Mouse (Mus musculus): ENCODE measurements around the gene Mlx. TPM values are rescaled to one million over a fixed set of nuclear protein-coding genes. Genes with fewer than 3 reads are reported as not detected.

Gene Mlx
- polyA plus RNA-seq, 1 experiment, result 53.8 TPM

- Histone ChIP-seq H3K4me1 (ENCODE audit: control insufficient read depth, insufficient read depth, low read length) (no peaks in the 10 kb centered on the region), H3K27ac (ENCODE audit: insufficient read depth, low read depth, low read length) (no peak overlapping the region), H3K4me3 (ENCODE audit: insufficient read depth, low read length) (no peak overlapping the region)
- TF ChIP-seq POLR2A (IDR thresholded peaks at IDR 0.05; ENCODE audit: borderline replicate concordance, low read depth, low read length), result no peak
- TF ChIP-seq CTCF (IDR thresholded peaks at IDR 0.05; ENCODE audit: low read depth, low read length), result no peak
Measured at GRCm38 (mm10) chr11:101055418-101055817, 31.7 kb upstream of the Mlx start.

GRCm38 (mm10) chr11:101056885-101057284 is 30.2 kb upstream of the Mlx start:
- no peak overlapping the region for H3K4me3 ChIP-seq (ENCODE audit: insufficient read depth, low read length)
- H3K4me1 ChIP-seq (ENCODE audit: control insufficient read depth, insufficient read depth, low read length), result no peaks in the 10 kb centered on the region
- H3K27ac ChIP-seq (ENCODE audit: insufficient read depth, low read depth, low read length), result no peak overlapping the region
- no peak for TF ChIP-seq POLR2A (IDR thresholded peaks at IDR 0.05; ENCODE audit: borderline replicate concordance, low read depth, low read length)

- TF ChIP-seq CTCF (IDR thresholded peaks at IDR 0.05; ENCODE audit: low read depth, low read length) (peak; percentile 83), POLR2A (IDR thresholded peaks at IDR 0.05; ENCODE audit: borderline replicate concordance, low read depth, low read length) (no peak)
- Histone ChIP-seq H3K4me3 (ENCODE audit: insufficient read depth, low read length) (no peak overlapping the region), H3K27ac (ENCODE audit: insufficient read depth, low read depth, low read length) (no peak overlapping the region), H3K4me1 (ENCODE audit: control insufficient read depth, insufficient read depth, low read length) (peaks cover under 1% of the 10 kb centered on the region; the same call in 1 of the 2 replicates)
Measured at GRCm38 (mm10) chr11:101057860-101058259, 29.2 kb upstream of the Mlx start.

DNA sequence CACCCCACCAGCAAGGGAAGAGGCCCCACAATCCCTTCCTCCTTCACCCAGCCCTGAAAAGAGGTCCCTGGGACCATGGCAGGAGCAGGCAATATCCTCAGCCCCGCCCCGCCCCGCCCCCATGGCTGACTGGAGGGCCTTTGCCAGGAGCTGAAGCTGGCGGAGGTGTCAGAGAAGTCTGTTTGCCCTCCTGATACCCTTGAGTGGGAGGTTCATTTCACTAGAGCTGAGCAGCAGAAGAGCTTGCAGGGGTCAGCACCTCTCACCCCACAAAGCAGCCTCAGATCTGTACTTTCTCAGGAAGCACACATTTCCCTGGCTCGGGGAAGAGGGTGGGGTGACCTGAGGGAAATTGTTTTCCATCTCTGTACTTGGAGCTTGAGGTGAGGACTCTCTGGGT is 28.4 kb upstream of the Mlx start:
- Histone ChIP-seq H3K27ac (ENCODE audit: insufficient read depth, low read depth, low read length) (no peak overlapping the region), H3K4me1 (ENCODE audit: control insufficient read depth, insufficient read depth, low read length) (peaks cover 4% of the 10 kb centered on the region; the same call in 1 of the 2 replicates), H3K4me3 (ENCODE audit: insufficient read depth, low read length) (no peak overlapping the region)
- TF ChIP-seq CTCF (IDR thresholded peaks at IDR 0.05; ENCODE audit: low read depth, low read length) (no peak), POLR2A (IDR thresholded peaks at IDR 0.05; ENCODE audit: borderline replicate concordance, low read depth, low read length) (no peak)

GRCm38 (mm10) chr11:101059473-101059872 is 27.6 kb upstream of the Mlx start:
- peaks cover 4% of the 10 kb centered on the region; the same call in 1 of the 2 replicates for H3K4me1 ChIP-seq (ENCODE audit: control insufficient read depth, insufficient read depth, low read length)
- TF ChIP-seq CTCF (IDR thresholded peaks at IDR 0.05; ENCODE audit: low read depth, low read length), result no peak
- TF ChIP-seq POLR2A (IDR thresholded peaks at IDR 0.05; ENCODE audit: borderline replicate concordance, low read depth, low read length), result no peak
- no peak overlapping the region for H3K4me3 ChIP-seq (ENCODE audit: insufficient read depth, low read length)
- H3K27ac ChIP-seq (ENCODE audit: insufficient read depth, low read depth, low read length), result no peak overlapping the region

DNA sequence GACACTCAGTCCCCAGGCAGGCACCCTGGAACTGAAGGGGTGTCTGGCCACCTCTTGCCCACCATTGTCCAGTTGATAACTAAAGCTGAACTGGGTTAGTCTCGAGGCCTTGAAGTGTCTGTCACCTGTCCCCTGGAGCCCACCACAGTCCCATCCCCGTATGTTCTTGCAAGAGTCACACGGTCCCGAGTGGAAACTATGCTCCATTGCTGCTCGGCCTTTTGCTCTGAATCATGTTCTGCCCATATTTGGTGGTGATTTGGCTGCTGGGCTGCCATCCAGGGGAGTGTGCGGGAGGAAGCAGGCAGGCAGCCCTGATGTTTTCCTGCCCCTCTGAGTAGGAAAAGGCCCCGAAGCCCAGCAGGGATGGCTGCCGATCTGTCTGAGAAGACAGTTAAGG is 27.0 kb upstream of the Mlx start:
- Histone ChIP-seq H3K4me3 (ENCODE audit: insufficient read depth, low read length) (no peak overlapping the region), H3K27ac (ENCODE audit: insufficient read depth, low read depth, low read length) (no peak overlapping the region), H3K4me1 (ENCODE audit: control insufficient read depth, insufficient read depth, low read length) (peaks cover 4% of the 10 kb centered on the region; the same call in 1 of the 2 replicates)
- TF ChIP-seq CTCF (IDR thresholded peaks at IDR 0.05; ENCODE audit: low read depth, low read length) (no peak), POLR2A (IDR thresholded peaks at IDR 0.05; ENCODE audit: borderline replicate concordance, low read depth, low read length) (no peak)

DNA sequence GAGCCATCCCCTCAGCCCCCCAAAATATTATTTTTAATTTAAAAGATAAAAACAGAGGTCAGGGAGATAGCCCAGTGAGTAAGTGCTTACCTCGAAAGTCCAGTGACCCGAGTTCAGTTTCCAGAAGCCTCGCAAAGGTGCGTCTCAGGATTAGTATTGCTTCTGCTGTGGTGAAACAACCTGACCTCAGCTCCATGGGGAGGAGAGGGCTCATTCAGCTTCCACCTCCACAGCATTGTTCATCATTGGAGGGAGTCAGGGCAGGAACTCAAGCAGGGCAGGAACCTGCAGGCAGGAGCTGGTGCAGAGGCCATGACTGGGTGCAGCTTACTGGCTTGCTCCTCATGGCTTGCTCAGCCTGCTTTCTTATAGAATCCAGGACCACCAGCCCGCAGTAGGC is 26.0 kb upstream of the Mlx start:
- H3K4me3 ChIP-seq (ENCODE audit: insufficient read depth, low read length), result no peak overlapping the region
- peaks cover 4% of the 10 kb centered on the region; the same call in 1 of the 2 replicates for H3K4me1 ChIP-seq (ENCODE audit: control insufficient read depth, insufficient read depth, low read length)
- TF ChIP-seq POLR2A (IDR thresholded peaks at IDR 0.05; ENCODE audit: borderline replicate concordance, low read depth, low read length), result no peak
- no peak for TF ChIP-seq CTCF (IDR thresholded peaks at IDR 0.05; ENCODE audit: low read depth, low read length)
- H3K27ac ChIP-seq (ENCODE audit: insufficient read depth, low read depth, low read length), result no peak overlapping the region

DNA sequence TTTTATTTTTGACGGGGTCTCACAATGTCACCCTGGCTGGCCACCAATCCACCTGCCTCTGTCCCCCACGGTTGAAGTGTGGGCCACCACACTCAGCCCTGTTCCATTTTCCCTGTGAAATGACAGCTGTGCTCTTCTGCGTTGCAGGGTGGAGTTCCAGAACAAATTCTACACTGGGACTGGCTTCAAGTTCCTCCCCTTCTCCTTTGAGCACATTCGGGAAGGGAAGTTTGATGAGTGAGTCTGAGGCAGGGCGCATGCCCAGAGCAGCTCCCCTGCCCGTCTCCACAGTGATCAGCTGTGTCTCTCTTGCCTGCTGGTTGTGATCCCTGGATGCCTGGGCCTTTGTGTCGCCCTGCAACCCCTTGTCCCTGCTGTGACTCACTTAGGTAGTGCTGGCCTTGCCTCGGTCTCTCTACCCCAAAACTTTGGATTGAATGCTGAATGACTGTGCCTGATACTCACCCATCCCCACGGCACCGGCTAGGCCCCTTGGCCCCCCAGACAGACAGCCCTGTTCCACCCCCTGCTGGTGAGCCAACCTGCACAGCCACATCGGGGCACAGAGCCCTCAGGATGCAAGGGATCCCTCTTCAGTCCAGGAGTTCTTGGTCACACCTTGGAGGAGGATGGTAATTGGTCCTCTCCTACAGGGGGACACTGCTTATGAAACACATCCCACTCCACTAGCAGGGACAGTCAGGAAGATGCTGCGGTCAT is 24.8 kb upstream of the Mlx start:
- peaks cover 6% of the 10 kb centered on the region; the same call in 1 of the 2 replicates for H3K4me1 ChIP-seq (ENCODE audit: control insufficient read depth, insufficient read depth, low read length)
- no peak for TF ChIP-seq CTCF (IDR thresholded peaks at IDR 0.05; ENCODE audit: low read depth, low read length)
- TF ChIP-seq POLR2A (IDR thresholded peaks at IDR 0.05; ENCODE audit: borderline replicate concordance, low read depth, low read length), result no peak
- no peak overlapping the region for H3K4me3 ChIP-seq (ENCODE audit: insufficient read depth, low read length)
- H3K27ac ChIP-seq (ENCODE audit: insufficient read depth, low read depth, low read length), result no peak overlapping the region

- TF ChIP-seq CTCF (IDR thresholded peaks at IDR 0.05; ENCODE audit: low read depth, low read length) (no peak), POLR2A (IDR thresholded peaks at IDR 0.05; ENCODE audit: borderline replicate concordance, low read depth, low read length) (no peak)
- Histone ChIP-seq H3K4me3 (ENCODE audit: insufficient read depth, low read length) (no peak overlapping the region), H3K27ac (ENCODE audit: insufficient read depth, low read depth, low read length) (no peak overlapping the region), H3K4me1 (ENCODE audit: control insufficient read depth, insufficient read depth, low read length) (peaks cover 7% of the 10 kb centered on the region; the same call in 1 of the 2 replicates)
Measured at GRCm38 (mm10) chr11:101062971-101063675, 24.0 kb upstream of the Mlx start.

GRCm38 (mm10) chr11:101063676-101064327 is 23.3 kb upstream of the Mlx start:
- Histone ChIP-seq H3K27ac (ENCODE audit: insufficient read depth, low read depth, low read length) (no peak overlapping the region), H3K4me1 (ENCODE audit: control insufficient read depth, insufficient read depth, low read length) (peaks cover 7% of the 10 kb centered on the region), H3K4me3 (ENCODE audit: insufficient read depth, low read length) (no peak overlapping the region)
- TF ChIP-seq POLR2A (IDR thresholded peaks at IDR 0.05; ENCODE audit: borderline replicate concordance, low read depth, low read length) (no peak), CTCF (IDR thresholded peaks at IDR 0.05; ENCODE audit: low read depth, low read length) (no peak)

Measured in bone marrow macrophage, adult 2 months (primary cell).